Mouse (Mus musculus) liver, adult 2 months (tissue): ENCODE measurements around the gene Cd300ld4.
"Not testable (repeated sequence)": the region's sequence is repeated elsewhere in the genome, so short reads cannot be mapped to it uniquely, and the experiment has no call there.

Experiments used
- CTCF ChIP-seq: fragments of 200-500 bp; IDR thresholded peaks from 2 replicates; pipeline ENCODE4 v1.5.1; 2011; ENCODE audit warnings: low read depth, low read length, control low read depth
- POLR2A ChIP-seq: fragments of 200-500 bp; IDR thresholded peaks from 2 replicates; pipeline ENCODE4 v1.6.1; 2011; ENCODE audit warnings: low read length, control low read depth; ENCODE audit not compliant: insufficient read depth; ENCODE audit errors: extremely low read depth

DNA sequence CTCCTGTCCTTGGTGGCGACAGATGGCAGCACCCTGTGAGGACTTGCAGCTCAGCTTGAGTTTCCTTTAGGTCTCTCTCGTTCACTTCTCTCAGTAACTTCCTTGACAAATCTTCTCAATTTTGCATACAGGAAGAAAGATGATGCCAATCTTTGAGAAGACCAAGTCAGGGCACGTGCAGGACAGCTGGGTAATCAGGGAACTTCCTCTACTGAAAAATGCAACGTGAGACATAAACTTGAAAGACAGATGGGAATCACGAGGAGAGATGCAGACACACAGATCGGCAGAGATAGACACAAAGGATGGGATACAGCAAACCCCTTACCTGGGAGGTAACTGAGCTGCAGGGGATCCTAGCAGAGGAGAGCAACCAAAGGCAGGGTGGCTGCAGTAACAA lies 10.9 kb upstream of the Cd300ld4 start, which contains the start of gene Cd300ld5:
- not testable (repeated sequence) for TF ChIP-seq CTCF, POLR2A
